Mouse (Mus musculus) mouse embryonic stem cell (cell line): ENCODE results near the gene Tmem88b.

Source experiments
- in situ Hi-C, 2 experiments: fragments of 300-500 bp; cut with MboI; formaldehyde crosslinking; loops; 1 replicate in 1 of 2; 3 replicates in 1 of 2; pipeline ENCODE4 v1.14.3; 2019 to 2020; ENCODE audit warnings: low sequenced_read_pairs in 2 of 2, low pct_unique_long_range_greater_than_20kb in 1 of 2, mixed read lengths in 1 of 2; ENCODE audit not compliant: unreplicated experiment in 1 of 2

Tmem88b gene

DNA sequence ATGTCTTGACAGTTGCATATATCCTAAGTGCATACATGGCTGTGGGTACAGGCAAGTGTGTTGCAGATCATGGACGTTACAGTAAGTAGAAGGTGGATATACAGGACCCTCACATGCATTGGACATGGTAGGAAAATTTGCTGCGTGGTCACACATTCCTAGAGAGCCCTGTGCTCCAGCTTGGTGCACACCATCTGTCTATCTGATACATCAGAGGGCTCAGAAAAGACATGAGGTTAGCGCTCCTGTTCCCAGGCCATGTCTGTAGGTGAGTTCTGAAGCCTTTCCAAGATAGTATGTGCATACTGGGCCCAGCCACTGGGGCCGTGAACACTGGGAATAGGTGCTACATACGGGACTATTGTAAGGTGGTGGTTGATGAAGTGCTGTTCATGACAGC is 49.3 kb downstream of the Tmem88b start:
- in situ Hi-C loops, result no loop called here

DNA sequence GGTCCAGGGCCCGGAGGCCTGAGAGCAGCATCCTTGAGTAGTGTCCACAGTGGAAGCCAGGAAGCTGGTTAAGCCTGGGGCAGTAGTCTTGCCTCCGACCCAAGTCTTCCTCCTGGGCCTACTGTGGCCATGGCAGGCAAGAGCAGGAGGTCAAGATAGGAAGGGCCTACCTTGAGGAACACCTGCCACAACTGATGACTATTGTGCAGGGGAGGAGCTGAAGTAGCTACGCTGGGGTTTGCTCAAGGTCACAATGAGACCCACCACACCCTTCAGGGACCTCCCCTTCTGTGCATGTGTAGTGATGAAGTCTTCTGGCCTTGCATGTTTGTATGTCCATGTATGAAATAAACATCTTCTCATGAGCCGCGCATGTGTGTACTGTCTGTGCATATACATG is 49.9 kb downstream of the Tmem88b start:
- in situ Hi-C loops, result no loop called here

DNA sequence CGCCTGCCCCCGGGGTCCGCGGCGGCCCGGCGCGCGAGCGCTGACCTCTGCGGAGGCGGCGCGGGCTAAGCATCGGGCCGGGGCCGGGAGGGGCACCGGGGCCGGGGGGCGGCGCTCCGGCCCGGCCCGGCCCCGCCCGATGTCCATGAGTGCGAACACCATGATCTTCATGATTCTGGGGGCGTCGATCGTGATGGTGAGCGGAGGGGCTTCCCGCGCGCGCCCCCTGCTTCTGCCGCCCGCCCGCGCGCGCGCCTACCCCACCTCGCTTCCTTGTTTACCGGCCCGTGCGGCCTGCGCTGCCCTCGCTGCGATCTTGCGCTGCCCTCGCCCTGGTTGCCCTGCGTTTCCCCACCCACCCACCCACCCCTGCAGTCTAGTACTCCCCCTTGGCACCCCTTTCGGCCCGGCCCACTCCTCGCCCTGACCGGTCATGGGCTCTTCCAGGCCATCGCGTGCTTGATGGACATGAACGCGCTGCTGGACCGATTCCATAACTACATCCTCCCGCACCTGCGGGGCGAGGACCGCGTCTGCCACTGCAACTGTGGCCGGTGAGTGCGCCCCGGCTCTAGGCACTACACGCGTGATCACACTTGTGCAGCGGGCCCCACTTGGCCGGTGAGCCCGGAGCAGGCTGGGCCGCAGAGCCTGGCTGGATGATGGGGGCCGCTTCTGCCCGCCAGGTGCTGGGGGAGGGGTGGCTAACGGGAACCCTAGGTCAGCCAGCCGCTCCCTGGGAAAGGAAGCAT is 50.5 kb downstream of the Tmem88b start:
- in situ Hi-C loops, result no loop called here

DNA sequence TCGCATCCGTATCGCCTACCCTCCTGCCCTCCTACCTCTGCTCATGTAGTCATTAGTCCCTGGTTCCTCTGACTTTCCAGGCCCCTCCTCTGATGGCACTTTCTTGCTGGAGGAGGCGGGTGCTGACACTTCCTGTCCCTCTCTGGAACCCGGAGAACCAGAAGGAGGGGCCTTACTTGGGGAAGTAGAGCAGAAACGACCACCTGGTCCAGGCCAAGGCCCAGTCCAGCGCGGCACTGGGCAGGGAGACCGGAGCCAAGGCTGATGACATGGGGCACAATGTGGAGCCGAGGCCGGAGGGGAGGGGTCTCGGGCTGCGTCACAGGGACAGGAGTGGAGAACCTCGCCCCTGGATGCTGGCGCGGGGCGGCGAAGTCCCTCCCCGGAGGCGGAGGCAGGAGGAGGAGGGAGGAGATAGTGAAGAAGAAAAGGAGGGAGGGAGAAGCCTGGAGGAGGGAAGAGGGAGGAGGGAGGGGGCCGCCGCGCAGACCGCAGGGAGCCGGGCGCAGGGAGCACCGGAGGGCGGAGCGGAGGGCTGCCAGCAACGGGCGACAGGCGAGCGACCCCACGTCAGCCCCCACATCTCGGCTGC is 51.2 kb downstream of the Tmem88b start, which contains the start of gene Tmem240:
Tmem240 (plus strand) TSS at position 451 of the 592 bp plus-strand sequence.
- in situ Hi-C loops, result no loop called here

DNA sequence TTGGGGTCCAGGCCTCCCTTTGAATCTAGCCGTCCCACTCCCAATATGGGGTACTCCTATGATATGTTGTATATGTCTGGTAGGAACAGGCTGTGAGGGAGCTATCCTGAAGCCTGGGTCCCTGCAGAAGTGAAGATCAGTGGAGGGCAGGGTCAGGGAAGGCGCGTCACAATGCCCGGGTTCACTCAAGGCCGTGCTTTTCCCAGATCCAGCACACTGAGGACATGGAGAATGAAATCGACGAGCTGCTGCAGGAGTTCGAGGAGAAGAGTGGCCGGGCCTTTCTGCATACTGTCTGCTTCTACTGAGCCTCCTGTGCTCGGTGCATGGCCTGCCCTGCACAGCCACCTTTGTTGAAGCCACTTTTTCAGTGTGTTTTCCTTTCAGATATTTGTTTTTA is 52.4 kb downstream of the Tmem88b start:
- in situ Hi-C loops, result no loop called here
